Mouse (Mus musculus): ENCODE results near the gene Dnah6. TPM values are rescaled to one million over a fixed set of nuclear protein-coding genes. Genes with fewer than 3 reads are reported as not detected.

The Dnah6 gene
- polyA plus RNA-seq, 1 experiment from 2014 or later: 0.03 TPM

DNA sequence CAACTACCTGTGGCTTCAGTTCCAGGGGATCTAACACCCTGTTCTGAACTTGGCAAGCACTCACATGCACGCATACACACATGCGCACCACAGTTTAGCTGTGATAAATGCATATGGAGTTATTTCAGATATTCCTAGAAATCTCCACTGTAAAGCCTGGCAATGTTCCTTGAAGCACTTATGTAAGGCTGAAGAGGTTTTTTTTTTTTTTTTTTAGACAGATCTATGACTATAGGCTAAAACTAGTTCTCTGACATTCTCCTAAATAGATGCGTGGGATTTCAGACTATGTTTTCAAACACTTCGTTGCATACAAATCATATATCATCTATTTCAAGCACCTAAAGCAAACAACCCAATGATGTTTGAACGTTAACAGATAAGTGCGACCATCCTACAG lies 166.6 kb downstream of the Dnah6 start:
- Histone ChIP-seq H3K27me3 (ENCODE audit: control insufficient read depth, insufficient read depth, low read length) (no peaks in the 10 kb centered on the region), H3K4me2 (no peak overlapping the region), H3K4me3 (ENCODE audit: low read depth, low read length) (no peak overlapping the region), H3K9ac (ENCODE audit: low read depth, low read length) (no peak overlapping the region), H3K9me3 (replicated peaks; ENCODE audit: control insufficient read depth, low read length) (0 out of 2 replicates have a peak, but pooled peaks cover 4% of the 10 kb centered on the region), H3K36me3 (ENCODE audit: control insufficient read depth, insufficient read depth, low read length) (no peaks in the 10 kb centered on the region), H3K27ac (ENCODE audit: low read depth, low read length) (no peak overlapping the region), H3K4me1 (ENCODE audit: control insufficient read depth, insufficient read depth, low read length) (no peaks in the 10 kb centered on the region)
- WGBS (ENCODE audit: insufficient replicate concordance): 87% methylated on average over 6 of the region's 6 CpGs
- ATAC-seq (replicated peaks; ENCODE audit: insufficient number of reproducible peaks, low FRiP score, low TSS enrichment): no peak

GRCm38 (mm10) chr6:73053526-73053925 lies 167.9 kb downstream of the Dnah6 start:
- Histone ChIP-seq H3K4me3 (ENCODE audit: low read depth, low read length) (no peak overlapping the region), H3K27ac (ENCODE audit: low read depth, low read length) (no peak overlapping the region), H3K27me3 (ENCODE audit: control insufficient read depth, insufficient read depth, low read length) (no peaks in the 10 kb centered on the region), H3K9me3 (replicated peaks; ENCODE audit: control insufficient read depth, low read length) (0 out of 2 replicates have a peak, but pooled peaks cover 4% of the 10 kb centered on the region), H3K36me3 (ENCODE audit: control insufficient read depth, insufficient read depth, low read length) (no peaks in the 10 kb centered on the region), H3K4me1 (ENCODE audit: control insufficient read depth, insufficient read depth, low read length) (no peaks in the 10 kb centered on the region), H3K9ac (ENCODE audit: low read depth, low read length) (no peak overlapping the region), H3K4me2 (no peak overlapping the region)
- ATAC-seq (replicated peaks; ENCODE audit: insufficient number of reproducible peaks, low FRiP score, low TSS enrichment): no peak
- WGBS (ENCODE audit: insufficient replicate concordance): 89% methylated on average over 9 of the region's 9 CpGs

DNA sequence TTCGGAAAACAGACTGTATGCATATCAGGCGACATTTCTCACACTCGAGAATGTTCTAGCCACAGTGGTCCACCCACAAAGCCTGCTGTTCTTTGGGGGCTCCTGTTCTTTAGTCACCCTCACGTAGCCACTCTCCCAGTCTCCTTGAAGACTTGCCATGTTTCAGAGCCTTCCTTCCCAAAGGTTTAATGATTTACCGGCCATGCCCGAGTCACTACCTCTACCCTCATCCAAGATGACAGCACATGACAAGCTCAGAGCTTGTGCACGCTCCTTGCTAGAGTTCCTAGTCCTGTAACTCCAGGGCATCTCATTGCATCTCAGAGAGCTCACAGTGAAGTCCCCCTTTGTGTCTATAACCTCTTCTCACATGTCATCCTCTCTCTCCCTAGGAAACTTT lies 174.2 kb downstream of the Dnah6 start:
- Histone ChIP-seq H3K9me3 (replicated peaks; ENCODE audit: control insufficient read depth, low read length) (no peaks in the 10 kb centered on the region), H3K36me3 (ENCODE audit: control insufficient read depth, insufficient read depth, low read length) (no peaks in the 10 kb centered on the region), H3K27me3 (ENCODE audit: control insufficient read depth, insufficient read depth, low read length) (no peaks in the 10 kb centered on the region), H3K4me1 (ENCODE audit: control insufficient read depth, insufficient read depth, low read length) (no peaks in the 10 kb centered on the region), H3K4me2 (no peak overlapping the region), H3K4me3 (ENCODE audit: low read depth, low read length) (no peak overlapping the region), H3K27ac (ENCODE audit: low read depth, low read length) (no peak overlapping the region), H3K9ac (ENCODE audit: low read depth, low read length) (no peak overlapping the region)
- ATAC-seq (replicated peaks; ENCODE audit: insufficient number of reproducible peaks, low FRiP score, low TSS enrichment): no peak
- 81% methylated on average over 7 of the region's 7 CpGs for WGBS (ENCODE audit: insufficient replicate concordance)

DNA sequence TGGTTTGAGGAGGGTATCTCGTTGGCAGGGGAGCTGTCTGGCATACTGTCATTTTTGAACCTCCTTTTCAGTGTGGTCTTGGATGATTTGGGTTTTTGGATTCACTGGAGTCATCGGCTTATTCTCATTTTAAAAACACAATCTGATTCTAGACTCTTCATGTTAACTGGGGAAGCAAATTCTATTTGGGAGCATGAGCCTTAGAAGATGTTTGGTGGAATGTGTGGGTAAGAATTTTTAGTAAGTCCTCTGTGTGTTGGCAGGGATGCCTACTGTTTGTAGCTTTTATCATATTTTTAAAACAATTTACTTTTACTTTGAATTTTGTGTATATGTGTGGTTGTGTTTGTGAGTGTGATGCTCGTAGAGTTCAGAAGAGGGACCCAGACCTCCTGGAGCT lies 175.5 kb downstream of the Dnah6 start:
- Histone ChIP-seq H3K9me3 (replicated peaks; ENCODE audit: control insufficient read depth, low read length) (no peaks in the 10 kb centered on the region), H3K27me3 (ENCODE audit: control insufficient read depth, insufficient read depth, low read length) (no peaks in the 10 kb centered on the region), H3K36me3 (ENCODE audit: control insufficient read depth, insufficient read depth, low read length) (no peaks in the 10 kb centered on the region), H3K9ac (ENCODE audit: low read depth, low read length) (no peak overlapping the region), H3K4me3 (ENCODE audit: low read depth, low read length) (no peak overlapping the region), H3K4me1 (ENCODE audit: control insufficient read depth, insufficient read depth, low read length) (no peaks in the 10 kb centered on the region), H3K4me2 (no peak overlapping the region), H3K27ac (ENCODE audit: low read depth, low read length) (no peak overlapping the region)
- ATAC-seq (replicated peaks; ENCODE audit: insufficient number of reproducible peaks, low FRiP score, low TSS enrichment): no peak
- 78% methylated on average over 3 of the region's 3 CpGs for WGBS (ENCODE audit: insufficient replicate concordance)

- Histone ChIP-seq H3K4me3 (ENCODE audit: low read depth, low read length) (no peak overlapping the region), H3K4me1 (ENCODE audit: control insufficient read depth, insufficient read depth, low read length) (no peaks in the 10 kb centered on the region), H3K4me2 (no peak overlapping the region), H3K27me3 (ENCODE audit: control insufficient read depth, insufficient read depth, low read length) (no peaks in the 10 kb centered on the region), H3K36me3 (ENCODE audit: control insufficient read depth, insufficient read depth, low read length) (no peaks in the 10 kb centered on the region), H3K9me3 (replicated peaks; ENCODE audit: control insufficient read depth, low read length) (no peaks in the 10 kb centered on the region), H3K9ac (ENCODE audit: low read depth, low read length) (no peak overlapping the region), H3K27ac (ENCODE audit: low read depth, low read length) (no peak overlapping the region)
- ATAC-seq (replicated peaks; ENCODE audit: insufficient number of reproducible peaks, low FRiP score, low TSS enrichment): no peak
- 73% methylated on average over 6 of the region's 6 CpGs for WGBS (ENCODE audit: insufficient replicate concordance)
These were observed 179.2 kb downstream of the Dnah6 start for GRCm38 (mm10) chr6:73042278-73042677.

DNA sequence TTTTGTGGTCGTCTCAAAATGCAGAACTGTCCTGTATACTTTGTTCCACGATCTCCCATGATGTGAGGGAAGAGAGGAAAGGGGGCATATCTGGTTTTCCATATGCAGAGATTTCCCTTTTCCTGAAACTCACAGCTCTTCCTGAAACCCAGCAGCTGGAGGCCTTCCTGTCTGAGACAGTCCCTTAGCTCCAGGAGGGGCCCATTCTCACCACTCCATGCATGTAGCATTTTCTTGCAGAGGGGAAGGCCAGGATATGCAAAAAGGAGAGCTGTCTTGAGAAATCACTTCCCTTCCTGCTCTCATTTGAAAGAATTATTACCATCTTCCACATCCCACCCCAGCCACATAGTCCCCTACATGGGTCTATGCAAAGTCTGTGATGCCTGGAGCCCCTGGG lies 183.2 kb downstream of the Dnah6 start:
- no peaks in the 10 kb centered on the region for H3K4me1 ChIP-seq (ENCODE audit: control insufficient read depth, insufficient read depth, low read length)
- no peak overlapping the region for H3K9ac ChIP-seq (ENCODE audit: low read depth, low read length)
- H3K4me2 ChIP-seq: no peak overlapping the region
- ATAC-seq (replicated peaks; ENCODE audit: insufficient number of reproducible peaks, low FRiP score, low TSS enrichment): no peak
- no peaks in the 10 kb centered on the region for H3K36me3 ChIP-seq (ENCODE audit: control insufficient read depth, insufficient read depth, low read length)
- peak overlapping the region; percentile 64 for H3K27ac ChIP-seq (ENCODE audit: low read depth, low read length)
- H3K9me3 ChIP-seq (replicated peaks; ENCODE audit: control insufficient read depth, low read length): no peaks in the 10 kb centered on the region
- WGBS (ENCODE audit: insufficient replicate concordance): 69% methylated on average over 2 of the region's 2 CpGs
- no peak overlapping the region for H3K4me3 ChIP-seq (ENCODE audit: low read depth, low read length)
- no peaks in the 10 kb centered on the region for H3K27me3 ChIP-seq (ENCODE audit: control insufficient read depth, insufficient read depth, low read length)

GRCm38 (mm10) chr6:73028853-73029252 lies 192.6 kb downstream of the Dnah6 start:
- no peak for ATAC-seq (replicated peaks; ENCODE audit: insufficient number of reproducible peaks, low FRiP score, low TSS enrichment)
- H3K9ac ChIP-seq (ENCODE audit: low read depth, low read length): no peak overlapping the region
- 81% methylated on average over 3 of the region's 3 CpGs for WGBS (ENCODE audit: insufficient replicate concordance)

GRCm38 (mm10) chr6:73027881-73028280 lies 193.6 kb downstream of the Dnah6 start:
- WGBS (ENCODE audit: insufficient replicate concordance): 72% methylated on average over 4 of the region's 4 CpGs
- no peaks in the 10 kb centered on the region for H3K4me1 ChIP-seq (ENCODE audit: control insufficient read depth, insufficient read depth, low read length)
- no peak overlapping the region for H3K27ac ChIP-seq (ENCODE audit: low read depth, low read length)
- no peak overlapping the region for H3K9ac ChIP-seq (ENCODE audit: low read depth, low read length)
- H3K9me3 ChIP-seq (replicated peaks; ENCODE audit: control insufficient read depth, low read length): no peaks in the 10 kb centered on the region
- no peak overlapping the region for H3K4me3 ChIP-seq (ENCODE audit: low read depth, low read length)
- ATAC-seq (replicated peaks; ENCODE audit: insufficient number of reproducible peaks, low FRiP score, low TSS enrichment): no peak
- no peaks in the 10 kb centered on the region for H3K36me3 ChIP-seq (ENCODE audit: control insufficient read depth, insufficient read depth, low read length)
- H3K4me2 ChIP-seq: no peak overlapping the region
- H3K27me3 ChIP-seq (ENCODE audit: control insufficient read depth, insufficient read depth, low read length): no peaks in the 10 kb centered on the region

More at GRCm38 (mm10) chr6:73028853-73029252, 192.6 kb downstream of the Dnah6 start:
- no peaks in the 10 kb centered on the region for H3K9me3 ChIP-seq (replicated peaks; ENCODE audit: control insufficient read depth, low read length)
- H3K4me3 ChIP-seq (ENCODE audit: low read depth, low read length): no peak overlapping the region
- no peaks in the 10 kb centered on the region for H3K4me1 ChIP-seq (ENCODE audit: control insufficient read depth, insufficient read depth, low read length)
- no peak overlapping the region for H3K4me2 ChIP-seq
- H3K27ac ChIP-seq (ENCODE audit: low read depth, low read length): no peak overlapping the region
- H3K36me3 ChIP-seq (ENCODE audit: control insufficient read depth, insufficient read depth, low read length): no peaks in the 10 kb centered on the region
- H3K27me3 ChIP-seq (ENCODE audit: control insufficient read depth, insufficient read depth, low read length): no peaks in the 10 kb centered on the region

DNA sequence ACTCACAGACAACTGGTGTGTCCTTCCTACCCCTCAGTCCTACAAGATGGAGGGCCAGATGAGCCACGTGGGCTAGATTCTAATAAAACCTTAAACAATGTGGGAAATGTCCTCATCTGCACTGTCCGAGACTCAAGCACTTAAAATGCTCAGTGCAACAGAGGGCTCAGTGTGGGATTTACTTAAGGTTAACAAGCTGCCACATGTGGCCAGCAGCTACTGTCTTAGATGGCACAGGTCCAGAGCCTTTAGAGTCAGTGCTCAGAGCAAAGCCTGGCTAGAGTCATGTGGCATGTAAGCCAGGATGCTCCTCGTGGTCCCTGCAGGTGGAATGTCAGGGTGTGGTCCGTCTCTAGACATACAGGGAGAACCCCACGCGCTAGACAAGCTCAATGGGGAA lies 194.6 kb downstream of the Dnah6 start:
- WGBS (ENCODE audit: insufficient replicate concordance): 68% methylated on average over 6 of the region's 6 CpGs
- Histone ChIP-seq H3K4me1 (ENCODE audit: control insufficient read depth, insufficient read depth, low read length) (no peaks in the 10 kb centered on the region), H3K9me3 (replicated peaks; ENCODE audit: control insufficient read depth, low read length) (no peaks in the 10 kb centered on the region), H3K9ac (ENCODE audit: low read depth, low read length) (no peak overlapping the region), H3K27me3 (ENCODE audit: control insufficient read depth, insufficient read depth, low read length) (no peaks in the 10 kb centered on the region), H3K4me2 (no peak overlapping the region), H3K27ac (ENCODE audit: low read depth, low read length) (no peak overlapping the region), H3K36me3 (ENCODE audit: control insufficient read depth, insufficient read depth, low read length) (no peaks in the 10 kb centered on the region), H3K4me3 (ENCODE audit: low read depth, low read length) (no peak overlapping the region)
- no peak for ATAC-seq (replicated peaks; ENCODE audit: insufficient number of reproducible peaks, low FRiP score, low TSS enrichment)
